Mouse (Mus musculus) thymus, adult 2 months (tissue): Measurements from ENCODE around the gene Dysf. TPM values are rescaled to one million over a fixed set of nuclear protein-coding genes. Genes with fewer than 3 reads are reported as not detected.

Experiments used
- DNase-seq: peaks from one replicate; pipeline ENCODE4 v3.0.0; 2021
- H3K27ac ChIP-seq: fragments of 200-500 bp; 2 replicates; pipeline ENCODE4 v1.5.1; 2012; ENCODE audit warnings: low read length, control low read depth; ENCODE audit not compliant: control insufficient read depth, insufficient read depth
- H3K27me3 ChIP-seq: fragments of 200-500 bp; 2 replicates; pipeline ENCODE4 v1.6.1; 2012; ENCODE audit warnings: mild to moderate bottlenecking, low read length, moderate library complexity, mixed read lengths; ENCODE audit not compliant: control insufficient read depth, insufficient read depth
- H3K36me3 ChIP-seq: fragments of 200-500 bp; 2 replicates; pipeline ENCODE4 v1.6.1; 2012; ENCODE audit warnings: mild to moderate bottlenecking, low read length, moderate library complexity; ENCODE audit not compliant: control insufficient read depth, insufficient read depth
- H3K4me1 ChIP-seq: fragments of 200-500 bp; replicated peaks from 2 replicates; pipeline ENCODE4 v1.6.1; 2012; ENCODE audit warnings: low read length; ENCODE audit not compliant: control insufficient read depth, insufficient read depth
- H3K4me3 ChIP-seq: fragments of 200-500 bp; 2 replicates; pipeline ENCODE4 v1.5.1; 2012; ENCODE audit warnings: mild to moderate bottlenecking, low read length, control low read depth, moderate library complexity; ENCODE audit not compliant: control insufficient read depth, insufficient read depth
- CTCF ChIP-seq: fragments of 200-500 bp; IDR thresholded peaks from 2 replicates; pipeline ENCODE4 v1.5.1; 2012; ENCODE audit warnings: mild to moderate bottlenecking, control low read depth, low read length, moderate library complexity, borderline replicate concordance; ENCODE audit not compliant: control insufficient read depth, poor library complexity, insufficient read depth; ENCODE audit errors: extremely low read depth
- POLR2A ChIP-seq: fragments of 200-500 bp; IDR thresholded peaks from 2 replicates; pipeline ENCODE4 v1.6.1; 2012; ENCODE audit warnings: mild to moderate bottlenecking, low read length, control low read depth, moderate library complexity; ENCODE audit not compliant: control insufficient read depth, poor library complexity, insufficient read depth; ENCODE audit errors: extremely low read depth
- WGBS: fragments of 180-500 bp; shearing (Covaris S2); methylation state at CpG from one replicate; pipeline ENCODE4 v1.1.7; 2018; 5-methylcytosine and 5-hydroxymethylcytosine counted together
- polyA plus RNA-seq: library from polyadenylated mRNA; depleted of rRNA; stranded (reverse); fragments of >200 nt; gene quantifications from 2 replicates; pipeline ENCODE4 v1.2.3, GENCODE M21; 2012

Gene Dysf
- polyA plus RNA-seq, 1 experiment = 6.2 TPM

GRCm38 (mm10) chr6:84213101-84213500 lies 204.7 kb downstream of the Dysf start:
- no peaks in the 10 kb centered on the region for H3K36me3 ChIP-seq
- peaks cover 40% of the 10 kb centered on the region for H3K4me1 ChIP-seq
- WGBS = 46% methylated on average over 3 of the region's 3 CpGs
- H3K27ac ChIP-seq = no peak overlapping the region
- DNase-seq = no peak
- TF ChIP-seq POLR2A = no peak
- TF ChIP-seq CTCF = no peak
- no peak overlapping the region for H3K4me3 ChIP-seq
- no peaks in the 10 kb centered on the region for H3K27me3 ChIP-seq

- DNase-seq = peak; percentile 60
- Histone ChIP-seq H3K27me3 (no peaks in the 10 kb centered on the region), H3K27ac (peak overlapping the region; percentile 92), H3K4me1 (peaks cover 51% of the 10 kb centered on the region), H3K36me3 (no peaks in the 10 kb centered on the region), H3K4me3 (no peak overlapping the region)
- TF ChIP-seq POLR2A = no peak
- TF ChIP-seq CTCF = no peak
- 0% methylated on average over 1 of the region's 1 CpGs for WGBS
Observed at GRCm38 (mm10) chr6:84217216-84217933, 209.0 kb downstream of the Dysf start.

GRCm38 (mm10) chr6:84219119-84219518 lies 210.7 kb downstream of the Dysf start:
- Histone ChIP-seq H3K27ac (no peak overlapping the region), H3K4me3 (no peak overlapping the region), H3K36me3 (no peaks in the 10 kb centered on the region), H3K27me3 (no peaks in the 10 kb centered on the region), H3K4me1 (peaks cover 50% of the 10 kb centered on the region)
- no peak for DNase-seq
- TF ChIP-seq POLR2A = no peak
- TF ChIP-seq CTCF = no peak
- 93% methylated on average over 11 of the region's 11 CpGs for WGBS

GRCm38 (mm10) chr6:84224861-84225260 lies 216.5 kb downstream of the Dysf start:
- TF ChIP-seq CTCF = no peak
- TF ChIP-seq POLR2A = no peak
- H3K27me3 ChIP-seq = no peaks in the 10 kb centered on the region
- peaks cover 17% of the 10 kb centered on the region for H3K4me1 ChIP-seq
- 26% methylated on average over 4 of the region's 4 CpGs for WGBS
- no peaks in the 10 kb centered on the region for H3K36me3 ChIP-seq
- H3K4me3 ChIP-seq = no peak overlapping the region
- H3K27ac ChIP-seq = no peak overlapping the region
- DNase-seq = no peak

- peaks cover 17% of the 10 kb centered on the region for H3K4me1 ChIP-seq
- no peak for DNase-seq
- WGBS = 82% methylated on average over 6 of the region's 6 CpGs
Observed at GRCm38 (mm10) chr6:84225587-84225986, 217.2 kb downstream of the Dysf start.

GRCm38 (mm10) chr6:84228196-84228595 lies 219.8 kb downstream of the Dysf start:
- TF ChIP-seq CTCF = no peak
- TF ChIP-seq POLR2A = no peak
- H3K27me3 ChIP-seq = no peaks in the 10 kb centered on the region
- DNase-seq = no peak
- H3K36me3 ChIP-seq = no peaks in the 10 kb centered on the region
- WGBS = 95% methylated on average over 4 of the region's 4 CpGs
- H3K4me1 ChIP-seq = 0 out of 2 replicates have a peak, but pooled peaks cover 4% of the 10 kb centered on the region
- H3K27ac ChIP-seq = no peak overlapping the region
- no peak overlapping the region for H3K4me3 ChIP-seq

More at GRCm38 (mm10) chr6:84225587-84225986, 217.2 kb downstream of the Dysf start:
- H3K27ac ChIP-seq = no peak overlapping the region
- no peaks in the 10 kb centered on the region for H3K36me3 ChIP-seq
- TF ChIP-seq POLR2A (no peak), CTCF (no peak)
- H3K27me3 ChIP-seq = no peaks in the 10 kb centered on the region
- no peak overlapping the region for H3K4me3 ChIP-seq
